Mouse (Mus musculus) midbrain, postnatal 0 days (tissue): ENCODE data around the gene Wfdc12. TPM values are rescaled to one million over a fixed set of nuclear protein-coding genes. Genes with fewer than 3 reads are reported as not detected.

Experiments used
- ATAC-seq: fragments of 200-750 bp; cut with Nextera tagmentation; 2 replicates; pipeline ENCODE4 v1.8.0; 2017; ENCODE audit warnings: moderate number of reproducible peaks, mild to moderate bottlenecking, moderate TSS enrichment, moderate library complexity; ENCODE audit not compliant: low FRiP score
- DNase-seq: peaks from one replicate; pipeline ENCODE4 v3.0.0-alpha.2; 2015; ENCODE audit warnings: low spot score
- H3K27ac ChIP-seq: fragments of 300-500 bp; sonication (generic); 2 replicates; pipeline ENCODE4 v1.5.1; 2014; ENCODE audit warnings: low read depth, mild to moderate bottlenecking, low read length, mixed read lengths
- H3K27me3 ChIP-seq: fragments of 300-500 bp; sonication (generic); 2 replicates; pipeline ENCODE4 v1.6.1; 2014; ENCODE audit warnings: low read length, control low read depth, mixed read lengths; ENCODE audit not compliant: insufficient read depth
- H3K36me3 ChIP-seq: fragments of 300-500 bp; sonication (generic); 2 replicates; pipeline ENCODE4 v1.6.1; 2014; ENCODE audit warnings: low read length, control low read depth, mixed read lengths; ENCODE audit not compliant: insufficient read depth
- H3K4me1 ChIP-seq: fragments of 300-500 bp; sonication (generic); 2 replicates; pipeline ENCODE4 v1.6.1; 2014; ENCODE audit warnings: mild to moderate bottlenecking, control low read depth, antibody characterized with exemption, low read length, mixed read lengths; ENCODE audit not compliant: insufficient read depth
- H3K4me2 ChIP-seq: fragments of 300-500 bp; sonication (generic); 2 replicates; pipeline ENCODE4 v1.6.1; 2014; ENCODE audit warnings: low read depth, mild to moderate bottlenecking, low read length, mixed read lengths; ENCODE audit not compliant: poor library complexity, severe bottlenecking
- H3K4me3 ChIP-seq: fragments of 300-500 bp; sonication (generic); 2 replicates; pipeline ENCODE4 v1.5.1; 2014; ENCODE audit warnings: low read depth, mild to moderate bottlenecking, low read length, moderate library complexity
- H3K9ac ChIP-seq: fragments of 300-500 bp; sonication (generic); replicated peaks from 2 replicates; pipeline ENCODE4 v1.6.1; 2014; ENCODE audit warnings: mild to moderate bottlenecking, low read length, moderate library complexity, mixed read lengths; ENCODE audit not compliant: poor library complexity, severe bottlenecking
- H3K9me3 ChIP-seq: fragments of 300-500 bp; sonication (generic); 2 replicates; pipeline ENCODE4 v1.6.1; 2016; ENCODE audit warnings: low read length, control low read depth
- CTCF ChIP-seq: IDR thresholded peaks from 2 replicates; pipeline ENCODE4 v1.5.1; 2016; ENCODE audit warnings: antibody characterized with exemption, mild to moderate bottlenecking
- WGBS: fragments of 180-500 bp; shearing (Covaris S2); extraction: QIAGEN DNeasy Blood & Tissue Kit; methylation state at CpG from one replicate; pipeline ENCODE4 v1.1.7; 2014; 5-methylcytosine and 5-hydroxymethylcytosine counted together
- polyA plus RNA-seq: library from polyadenylated mRNA; unstranded; fragments of >200 nt; fragmentation: Nextera tagmentation; extraction: Ambion mirVana; gene quantifications from 2 replicates; pipeline ENCODE4 v1.2.1, GENCODE M21; 2015
- total RNA-seq: library from RNA; depleted of rRNA; stranded (reverse); fragments of >200 nt; gene quantifications from 2 replicates; pipeline ENCODE4 v1.2.3, GENCODE M21; 2014; rRNA removed

Wfdc12 gene
- total RNA-seq (not detected in 2 replicates), polyA plus RNA-seq (not detected in 2 replicates)

GRCm38 (mm10) chr2:164190576-164190975 is at the start of gene Wfdc12:
TSS of gene Wfdc12 (minus strand) at chr2:164190608.
- TF ChIP-seq CTCF: no peak
- ATAC-seq (no peak), DNase-seq (no peak)
- 85% methylated on average over 6 of the region's 6 CpGs for WGBS
- Histone ChIP-seq H3K4me1 (no peaks in the 10 kb centered on the region), H3K4me2 (no peak within 1 kb of the TSS), H3K9ac (no peak within 1 kb of the TSS), H3K9me3 (no peaks in the 10 kb centered on the region), H3K36me3 (no peaks in the 10 kb centered on the region), H3K27me3 (no peaks in the 10 kb centered on the region), H3K4me3 (no peak within 1 kb of the TSS), H3K27ac (no peak within 1 kb of the TSS)

GRCm38 (mm10) chr2:164238366-164238765 is 48.0 kb upstream of the Wfdc12 start, which contains the start of gene Svs2:
TSS of gene Svs2 (minus strand) at chr2:164238466.
- Histone ChIP-seq H3K4me2 (no peak within 1 kb of the TSS), H3K27ac (no peak within 1 kb of the TSS), H3K27me3 (no peaks in the 10 kb centered on the region), H3K36me3 (no peaks in the 10 kb centered on the region), H3K9me3 (no peaks in the 10 kb centered on the region), H3K9ac (no peak within 1 kb of the TSS), H3K4me1 (no peaks in the 10 kb centered on the region), H3K4me3 (no peak within 1 kb of the TSS)
- TF ChIP-seq CTCF: no peak
- WGBS: 82% methylated on average over 3 of the region's 3 CpGs
- ATAC-seq: no peak
- DNase-seq: no peak

GRCm38 (mm10) chr2:164232671-164233070 is 42.3 kb upstream of the Wfdc12 start:
- 90% methylated on average over 8 of the region's 8 CpGs for WGBS
- H3K4me1 ChIP-seq: no peaks in the 10 kb centered on the region
- no peak overlapping the region for H3K4me2 ChIP-seq

GRCm38 (mm10) chr2:164228361-164229070 is 38.1 kb upstream of the Wfdc12 start:
- H3K27me3 ChIP-seq: no peaks in the 10 kb centered on the region
- H3K4me2 ChIP-seq: no peak overlapping the region
- no peaks in the 10 kb centered on the region for H3K36me3 ChIP-seq
- ATAC-seq (no peak), DNase-seq (no peak)
- H3K9me3 ChIP-seq: no peaks in the 10 kb centered on the region
- H3K27ac ChIP-seq: no peak overlapping the region
- TF ChIP-seq CTCF: no peak
- H3K4me1 ChIP-seq: no peaks in the 10 kb centered on the region
- 86% methylated on average over 8 of the region's 8 CpGs for WGBS
- H3K9ac ChIP-seq: no peak overlapping the region
- H3K4me3 ChIP-seq: no peak overlapping the region

More at GRCm38 (mm10) chr2:164232671-164233070, 42.3 kb upstream of the Wfdc12 start:
- no peaks in the 10 kb centered on the region for H3K27me3 ChIP-seq
- no peak for TF ChIP-seq CTCF
- H3K9me3 ChIP-seq: no peaks in the 10 kb centered on the region
- no peak overlapping the region for H3K4me3 ChIP-seq
- DNase-seq: no peak
- H3K9ac ChIP-seq: no peak overlapping the region
- H3K36me3 ChIP-seq: no peaks in the 10 kb centered on the region
- H3K27ac ChIP-seq: no peak overlapping the region
- ATAC-seq: no peak

- Histone ChIP-seq H3K4me3 (no peak within 1 kb of the TSS), H3K4me1 (no peaks in the 10 kb centered on the region), H3K36me3 (no peaks in the 10 kb centered on the region), H3K27ac (no peak within 1 kb of the TSS), H3K27me3 (no peaks in the 10 kb centered on the region), H3K9ac (no peak within 1 kb of the TSS), H3K9me3 (no peaks in the 10 kb centered on the region), H3K4me2 (no peak within 1 kb of the TSS)
- no peak for TF ChIP-seq CTCF
- DNase-seq (no peak), ATAC-seq (no peak)
- WGBS: 86% methylated on average over 11 of the region's 11 CpGs
These were observed 31.1 kb upstream of the Wfdc12 start, which contains the start of gene Wfdc15b for GRCm38 (mm10) chr2:164221522-164221921. TSS of gene Wfdc15b (minus strand) at chr2:164221660.

GRCm38 (mm10) chr2:164219295-164219694 is 28.9 kb upstream of the Wfdc12 start:
- DNase-seq (no peak), ATAC-seq (no peak)
- no peak for TF ChIP-seq CTCF
- H3K4me3 ChIP-seq: no peak overlapping the region
- no peaks in the 10 kb centered on the region for H3K9me3 ChIP-seq
- no peaks in the 10 kb centered on the region for H3K4me1 ChIP-seq
- H3K27ac ChIP-seq: no peak overlapping the region
- 85% methylated on average over 9 of the region's 9 CpGs for WGBS
- H3K4me2 ChIP-seq: no peak overlapping the region
- H3K36me3 ChIP-seq: no peaks in the 10 kb centered on the region
- H3K9ac ChIP-seq: no peak overlapping the region
- no peaks in the 10 kb centered on the region for H3K27me3 ChIP-seq
